Mouse (Mus musculus): ENCODE data around the gene Zzef1.

DNA sequence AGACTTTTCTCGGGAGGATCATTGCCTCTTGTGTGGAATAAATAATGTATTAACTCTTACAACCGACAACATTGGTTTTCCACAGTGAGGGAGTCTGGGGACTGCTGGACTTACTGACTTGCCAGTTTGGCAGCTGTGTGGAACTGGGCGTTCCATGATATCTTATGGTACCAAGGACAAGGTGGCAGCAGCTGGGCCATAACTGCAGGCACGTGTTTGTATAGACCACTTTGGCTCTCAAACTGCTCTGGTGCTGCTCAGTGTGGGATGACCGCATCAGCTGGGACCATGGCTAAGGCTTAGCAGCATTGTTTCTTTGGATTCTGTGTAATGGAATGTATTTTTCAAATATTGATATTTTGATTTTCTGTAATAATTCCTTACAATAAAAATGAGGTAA, 25.2 kb upstream of the Zzef1 start:
- TF ChIP-seq E2F4 (IDR thresholded peaks at IDR 0.05; ENCODE audit: insufficient read depth) (no peak), TCF12 (IDR thresholded peaks at IDR 0.05; ENCODE audit: insufficient read depth, poor library complexity, severe bottlenecking) (no peak), POLR2A (IDR thresholded peaks at IDR 0.05; ENCODE audit: insufficient read length, low read depth) (no peak), REST (IDR thresholded peaks at IDR 0.05; ENCODE audit: insufficient read depth, insufficient read length) (no peak), MYOG (IDR thresholded peaks at IDR 0.05; ENCODE audit: control insufficient read depth in 1 of 3, insufficient read depth in 1 of 3, insufficient read length in 2 of 3, low read depth in 2 of 3) (no peak), SRF (IDR thresholded peaks at IDR 0.05; ENCODE audit: control insufficient read depth, insufficient read length, low read depth) (no peak), MAX (IDR thresholded peaks at IDR 0.05; ENCODE audit: low read depth) (no peak)

Measured in myocyte (in vitro differentiated cells).